Mouse (Mus musculus): ENCODE results near the gene Thap2.

- no peak for TF ChIP-seq CTCF (IDR thresholded peaks at IDR 0.05; ENCODE audit: borderline replicate concordance, control insufficient read depth, extremely low read depth, insufficient read depth, low read length, poor library complexity)
- no peak for TF ChIP-seq POLR2A (IDR thresholded peaks at IDR 0.05; ENCODE audit: control insufficient read depth, extremely low read depth, insufficient read depth, low read length, poor library complexity)
Observed at GRCm38 (mm10) chr10:115354553-115354952, 29.7 kb downstream of the Thap2 start.
